Mouse (Mus musculus) heart, adult 11 months (tissue): Measurements from ENCODE around the gene Vmn1r214.
A peak's percentile ranks its signal among the peaks of the same experiment; 100 is the strongest.

ENCODE experiments used
- DNase-seq: peaks from one replicate; pipeline ENCODE4 v3.0.0; 2022

The Vmn1r214 gene

DNA sequence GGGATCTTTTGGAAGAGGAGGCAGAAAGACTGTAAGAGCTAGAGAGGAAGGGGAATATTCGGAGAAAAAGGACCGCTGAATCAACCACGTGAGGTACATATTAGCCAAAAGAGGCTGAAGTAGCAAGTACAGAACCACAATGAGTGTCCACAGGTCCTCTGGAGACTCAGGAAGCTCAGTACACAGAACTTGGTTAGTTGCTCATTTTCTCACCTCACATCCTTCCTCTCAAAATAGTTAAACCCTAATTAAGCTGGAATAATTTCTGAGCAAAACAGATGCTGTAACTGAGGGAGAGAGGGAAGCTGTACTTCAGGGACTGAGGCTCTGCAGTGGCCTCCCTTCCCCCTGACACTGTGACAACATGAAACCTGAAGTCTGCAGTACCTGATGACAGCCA is at the start of gene Vmn1r214:
Gene Vmn1r214 (plus strand): TSS at position 301 of the 400 bp plus-strand sequence.
- DNase-seq, result peak; percentile 11

DNA sequence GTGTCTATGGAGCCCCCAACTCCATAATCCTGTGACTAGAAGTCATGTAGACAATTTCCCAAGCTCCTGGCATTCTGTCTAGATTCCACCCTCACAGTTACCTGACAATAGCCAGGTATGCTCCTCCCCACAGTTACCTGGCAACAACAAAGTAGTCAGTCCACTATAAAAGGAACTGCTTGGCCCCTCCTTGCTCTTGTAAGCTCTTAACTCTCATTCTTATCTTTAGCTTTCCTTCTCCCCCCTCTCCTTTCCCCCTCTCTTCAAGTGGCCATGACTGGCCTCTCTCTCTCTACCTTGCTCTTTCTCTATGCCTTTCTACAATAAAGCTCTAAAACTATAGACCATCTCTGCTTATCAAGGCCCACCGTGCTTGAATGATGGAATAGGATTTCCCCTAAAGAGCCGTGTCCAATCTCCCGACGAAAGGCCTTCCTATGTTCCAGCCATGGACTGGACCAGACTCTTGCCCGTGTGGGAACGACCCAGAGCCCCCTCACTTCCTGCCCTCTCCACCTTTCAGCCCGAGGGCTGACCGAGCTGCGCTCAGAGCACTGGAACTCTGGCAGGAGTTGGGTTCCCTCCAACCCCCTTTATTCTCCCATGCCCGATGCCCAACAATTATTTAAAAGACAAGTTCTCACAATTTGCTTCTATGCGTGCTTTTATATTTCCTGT is 39.9 kb upstream of the Vmn1r214 start:
- DNase-seq, result peak; percentile 71

DNA sequence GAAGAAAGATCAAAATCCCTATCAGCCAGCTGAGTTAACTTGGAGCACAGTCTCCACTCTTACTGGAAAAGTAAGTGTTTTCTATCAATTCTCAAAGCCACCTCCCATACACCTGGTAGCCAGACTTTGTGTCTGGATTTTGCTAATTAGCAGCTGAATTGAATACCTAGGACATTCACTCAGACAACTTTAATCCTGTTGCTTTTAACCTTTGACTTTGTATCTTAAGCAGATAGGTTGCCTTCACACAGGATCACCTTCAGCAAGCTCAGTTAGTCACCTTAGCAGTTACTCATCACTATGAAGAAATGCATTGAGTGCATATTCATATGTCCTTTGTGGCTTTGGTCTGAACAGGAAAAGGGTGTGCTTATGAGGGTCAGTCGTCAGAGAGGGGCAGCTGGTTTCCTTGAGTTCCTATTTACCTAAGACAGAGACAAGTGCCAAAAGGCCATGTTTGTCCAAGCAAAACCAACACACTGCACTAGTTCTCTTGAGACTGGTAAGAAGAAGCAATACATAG is 38.0 kb upstream of the Vmn1r214 start:
- no peak for DNase-seq

DNA sequence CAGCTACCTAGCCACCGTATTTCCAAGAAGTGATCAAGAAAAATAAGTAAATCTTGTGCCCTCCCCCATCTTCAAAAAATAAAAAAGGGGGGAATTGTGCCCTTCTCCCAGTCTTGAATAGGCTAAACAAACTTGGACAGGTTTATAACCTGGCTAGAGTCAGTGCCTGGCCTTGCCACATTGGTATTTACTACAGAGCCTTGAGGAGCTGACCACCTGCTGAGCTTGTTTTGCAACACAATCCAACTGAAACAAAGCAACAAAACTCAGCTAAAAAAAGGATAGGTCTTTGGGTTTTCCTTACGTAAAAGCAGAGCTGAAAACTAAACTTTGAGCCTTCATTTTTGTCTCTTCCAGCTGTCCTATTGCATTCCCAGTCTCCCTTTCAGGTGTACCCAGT is 37.5 kb upstream of the Vmn1r214 start:
- no peak for DNase-seq

GRCm38 (mm10) chr13:23007356-23007755 is 22.9 kb upstream of the Vmn1r214 start, which contains the start of gene Vmn1r213:
Gene Vmn1r213 (plus strand): TSS chr13:23007656.
- DNase-seq, result no peak

DNA sequence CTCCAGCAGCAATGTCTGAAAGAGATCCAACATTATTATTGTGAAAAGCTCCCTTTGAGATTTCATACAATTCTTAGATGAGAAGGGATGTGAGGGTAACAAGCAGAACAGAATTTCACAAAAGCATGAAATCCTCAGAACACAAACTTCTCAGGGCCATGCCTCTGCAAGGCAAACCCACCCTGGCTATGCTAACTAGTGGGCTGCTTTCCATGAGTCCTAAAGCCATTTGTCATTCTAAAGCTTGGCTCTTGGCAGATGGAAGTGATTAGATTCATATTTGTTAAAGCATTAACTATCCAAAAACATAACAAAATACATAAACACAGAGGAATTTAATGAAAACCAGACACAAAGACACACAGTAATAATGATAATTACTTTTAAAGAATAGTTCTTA is 12.1 kb upstream of the Vmn1r214 start:
- DNase-seq, result no peak

DNA sequence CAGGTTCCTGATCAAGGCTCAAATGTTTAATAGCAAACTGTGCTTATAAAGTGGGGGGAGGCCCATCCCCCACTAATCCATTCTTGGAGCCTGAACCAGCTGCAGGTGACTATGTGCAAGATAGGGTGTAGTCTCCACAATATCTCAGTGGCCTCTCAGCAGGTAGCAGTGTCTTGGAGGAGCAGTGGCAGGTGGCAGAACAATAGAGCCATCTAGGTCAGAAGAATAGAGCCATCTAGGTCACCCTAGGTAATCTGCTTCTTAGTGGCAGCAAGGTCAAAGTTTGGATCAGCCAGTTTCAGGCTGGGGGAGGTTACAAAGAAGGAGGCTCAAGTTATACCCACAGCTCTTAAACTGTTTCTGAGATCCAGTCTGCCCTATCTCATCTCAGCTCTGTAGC is 5.4 kb upstream of the Vmn1r214 start:
- DNase-seq, result no peak

GRCm38 (mm10) chr13:23057778-23058177 is 27.6 kb downstream of the Vmn1r214 start:
- DNase-seq, result peak; percentile 14

DNA sequence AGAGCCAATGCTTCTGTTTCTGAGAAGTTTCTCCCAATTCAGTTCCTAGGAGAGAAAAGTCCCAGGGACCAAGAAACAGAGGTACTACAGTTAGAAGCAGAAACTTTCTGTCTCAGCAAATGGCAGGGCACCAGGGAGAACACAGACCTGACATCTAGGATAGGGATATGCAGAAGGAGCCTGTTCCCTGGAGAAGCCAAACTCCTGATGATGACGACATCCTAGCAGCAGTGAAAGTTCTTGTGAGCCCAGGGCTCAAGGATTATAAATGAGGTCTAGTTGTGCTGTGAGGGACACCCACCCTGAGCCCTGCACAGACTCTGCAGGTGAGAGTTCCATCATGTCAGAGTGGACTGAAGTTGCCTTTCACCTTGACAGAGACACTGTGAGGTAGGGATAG is 37.5 kb downstream of the Vmn1r214 start, which contains the start of gene Vmn1r215:
Gene Vmn1r215 (plus strand): TSS at position 301 of the 400 bp plus-strand sequence.
- no peak for DNase-seq

GRCm38 (mm10) chr13:23069312-23069711 is 39.1 kb downstream of the Vmn1r214 start:
- no peak for DNase-seq
